Mouse (Mus musculus) midbrain, postnatal 0 days (tissue): Measurements from ENCODE around the gene Dgcr6. TPM values are rescaled to one million over a fixed set of nuclear protein-coding genes. Genes with fewer than 3 reads are reported as not detected.
A peak's percentile ranks its signal among the peaks of the same experiment; 100 is the strongest.

Source experiments
- ATAC-seq: fragments of 200-750 bp; cut with Nextera tagmentation; 2 replicates; pipeline ENCODE4 v1.8.0; 2017; ENCODE audit warnings: moderate number of reproducible peaks, mild to moderate bottlenecking, moderate TSS enrichment, moderate library complexity; ENCODE audit not compliant: low FRiP score
- DNase-seq: peaks from one replicate; pipeline ENCODE4 v3.0.0-alpha.2; 2015; ENCODE audit warnings: low spot score
- H3K27ac ChIP-seq: fragments of 300-500 bp; sonication (generic); 2 replicates; pipeline ENCODE4 v1.5.1; 2014; ENCODE audit warnings: low read depth, mild to moderate bottlenecking, low read length, mixed read lengths
- H3K27me3 ChIP-seq: fragments of 300-500 bp; sonication (generic); 2 replicates; pipeline ENCODE4 v1.6.1; 2014; ENCODE audit warnings: low read length, control low read depth, mixed read lengths; ENCODE audit not compliant: insufficient read depth
- H3K36me3 ChIP-seq: fragments of 300-500 bp; sonication (generic); 2 replicates; pipeline ENCODE4 v1.6.1; 2014; ENCODE audit warnings: low read length, control low read depth, mixed read lengths; ENCODE audit not compliant: insufficient read depth
- H3K4me1 ChIP-seq: fragments of 300-500 bp; sonication (generic); 2 replicates; pipeline ENCODE4 v1.6.1; 2014; ENCODE audit warnings: mild to moderate bottlenecking, control low read depth, antibody characterized with exemption, low read length, mixed read lengths; ENCODE audit not compliant: insufficient read depth
- H3K4me2 ChIP-seq: fragments of 300-500 bp; sonication (generic); 2 replicates; pipeline ENCODE4 v1.6.1; 2014; ENCODE audit warnings: low read depth, mild to moderate bottlenecking, low read length, mixed read lengths; ENCODE audit not compliant: poor library complexity, severe bottlenecking
- H3K4me3 ChIP-seq: fragments of 300-500 bp; sonication (generic); 2 replicates; pipeline ENCODE4 v1.5.1; 2014; ENCODE audit warnings: low read depth, mild to moderate bottlenecking, low read length, moderate library complexity
- H3K9ac ChIP-seq: fragments of 300-500 bp; sonication (generic); replicated peaks from 2 replicates; pipeline ENCODE4 v1.6.1; 2014; ENCODE audit warnings: mild to moderate bottlenecking, low read length, moderate library complexity, mixed read lengths; ENCODE audit not compliant: poor library complexity, severe bottlenecking
- H3K9me3 ChIP-seq: fragments of 300-500 bp; sonication (generic); 2 replicates; pipeline ENCODE4 v1.6.1; 2016; ENCODE audit warnings: low read length, control low read depth
- CTCF ChIP-seq: IDR thresholded peaks from 2 replicates; pipeline ENCODE4 v1.5.1; 2016; ENCODE audit warnings: antibody characterized with exemption, mild to moderate bottlenecking
- WGBS: fragments of 180-500 bp; shearing (Covaris S2); extraction: QIAGEN DNeasy Blood & Tissue Kit; methylation state at CpG from one replicate; pipeline ENCODE4 v1.1.7; 2014; 5-methylcytosine and 5-hydroxymethylcytosine counted together
- polyA plus RNA-seq: library from polyadenylated mRNA; unstranded; fragments of >200 nt; fragmentation: Nextera tagmentation; extraction: Ambion mirVana; gene quantifications from 2 replicates; pipeline ENCODE4 v1.2.1, GENCODE M21; 2015
- total RNA-seq: library from RNA; depleted of rRNA; stranded (reverse); fragments of >200 nt; gene quantifications from 2 replicates; pipeline ENCODE4 v1.2.3, GENCODE M21; 2014

The Dgcr6 gene
- total and polyA plus RNA-seq, 2 experiments from 2014 or later: 64.0 to 164 TPM

- Histone ChIP-seq H3K9ac (no peak overlapping the region), H3K9me3 (no peaks in the 10 kb centered on the region), H3K27ac (no peak overlapping the region), H3K36me3 (peaks cover 29% of the 10 kb centered on the region), H3K4me1 (no peaks in the 10 kb centered on the region; the same call in 1 of the 2 replicates), H3K4me3 (no peak overlapping the region), H3K27me3 (no peaks in the 10 kb centered on the region), H3K4me2 (no peak overlapping the region)
- no peak for ATAC-seq
- DNase-seq: no peak
- WGBS: 97% methylated on average over 13 of the region's 13 CpGs
- TF ChIP-seq CTCF: no peak
These were observed 19.4 kb downstream of the Dgcr6 start for GRCm38 (mm10) chr16:18072089-18072488.

GRCm38 (mm10) chr16:18073259-18073962 lies 20.8 kb downstream of the Dgcr6 start:
- no peak overlapping the region for H3K9ac ChIP-seq
- H3K36me3 ChIP-seq: peaks cover 28% of the 10 kb centered on the region
- H3K4me2 ChIP-seq: no peak overlapping the region
- WGBS: 89% methylated on average over 9 of the region's 9 CpGs
- H3K27ac ChIP-seq: no peak overlapping the region
- no peaks in the 10 kb centered on the region for H3K27me3 ChIP-seq
- 0 out of 2 replicates have a peak, but pooled peaks have one; percentile 9 for ATAC-seq
- DNase-seq: no peak
- H3K4me3 ChIP-seq: no peak overlapping the region
- no peaks in the 10 kb centered on the region for H3K4me1 ChIP-seq
- H3K9me3 ChIP-seq: no peaks in the 10 kb centered on the region
- TF ChIP-seq CTCF: no peak

GRCm38 (mm10) chr16:18074611-18075010 lies 22.0 kb downstream of the Dgcr6 start:
- DNase-seq (no peak), ATAC-seq (no peak)
- Histone ChIP-seq H3K9me3 (no peaks in the 10 kb centered on the region), H3K4me2 (no peak overlapping the region), H3K4me3 (no peak overlapping the region), H3K9ac (no peak overlapping the region), H3K4me1 (no peaks in the 10 kb centered on the region), H3K27ac (no peak overlapping the region), H3K36me3 (peaks cover 26% of the 10 kb centered on the region), H3K27me3 (no peaks in the 10 kb centered on the region)
- 80% methylated on average over 5 of the region's 5 CpGs for WGBS
- no peak for TF ChIP-seq CTCF

GRCm38 (mm10) chr16:18075201-18075600 lies 22.5 kb downstream of the Dgcr6 start:
- H3K9ac ChIP-seq: no peak overlapping the region
- ATAC-seq (no peak), DNase-seq (no peak)
- H3K27ac ChIP-seq: no peak overlapping the region
- no peaks in the 10 kb centered on the region for H3K27me3 ChIP-seq
- H3K9me3 ChIP-seq: no peaks in the 10 kb centered on the region
- H3K4me3 ChIP-seq: no peak overlapping the region
- WGBS: 76% methylated on average over 3 of the region's 3 CpGs
- peaks cover 24% of the 10 kb centered on the region for H3K36me3 ChIP-seq
- no peaks in the 10 kb centered on the region for H3K4me1 ChIP-seq
- no peak overlapping the region for H3K4me2 ChIP-seq
- no peak for TF ChIP-seq CTCF

- WGBS: 79% methylated on average over 5 of the region's 5 CpGs
- no peak for TF ChIP-seq CTCF
- DNase-seq (no peak), ATAC-seq (no peak)
- H3K9me3 ChIP-seq: no peaks in the 10 kb centered on the region
- no peak overlapping the region for H3K27ac ChIP-seq
- H3K36me3 ChIP-seq: no peaks in the 10 kb centered on the region
- H3K4me1 ChIP-seq: no peaks in the 10 kb centered on the region
- H3K27me3 ChIP-seq: no peaks in the 10 kb centered on the region
- H3K4me2 ChIP-seq: no peak overlapping the region
- no peak overlapping the region for H3K9ac ChIP-seq
- H3K4me3 ChIP-seq: no peak overlapping the region
These were observed 25.8 kb downstream of the Dgcr6 start for GRCm38 (mm10) chr16:18078314-18079015.

- Histone ChIP-seq H3K9ac (no peak overlapping the region), H3K4me2 (no peak overlapping the region), H3K27me3 (no peaks in the 10 kb centered on the region), H3K9me3 (no peaks in the 10 kb centered on the region), H3K27ac (no peak overlapping the region), H3K4me3 (no peak overlapping the region), H3K4me1 (no peaks in the 10 kb centered on the region), H3K36me3 (no peaks in the 10 kb centered on the region)
- WGBS: 90% methylated on average over 2 of the region's 2 CpGs
- DNase-seq (no peak), ATAC-seq (no peak)
- no peak for TF ChIP-seq CTCF
These were observed 26.6 kb downstream of the Dgcr6 start for GRCm38 (mm10) chr16:18079300-18079699.
